Mouse (Mus musculus) inflammation-experienced regulatory T-cells, adult 6 months (primary cell): ENCODE data around the gene Gm37240. TPM values are rescaled to one million over a fixed set of nuclear protein-coding genes. Genes with fewer than 3 reads are reported as not detected.

Experiments
- ATAC-seq: one replicate; pipeline ENCODE4 v1.8.0; 2017
- polyA plus RNA-seq, 3 experiments: library from polyadenylated mRNA; unstranded; fragments of 100-300 nt; shearing (Covaris generic); gene quantifications; one replicate each; pipeline ENCODE4 v1.2.1; 2017

The Gm37240 gene
- polyA plus RNA-seq, 3 experiments from 2014 or later = 0.74 to 4.1 (median 0.98) TPM

DNA sequence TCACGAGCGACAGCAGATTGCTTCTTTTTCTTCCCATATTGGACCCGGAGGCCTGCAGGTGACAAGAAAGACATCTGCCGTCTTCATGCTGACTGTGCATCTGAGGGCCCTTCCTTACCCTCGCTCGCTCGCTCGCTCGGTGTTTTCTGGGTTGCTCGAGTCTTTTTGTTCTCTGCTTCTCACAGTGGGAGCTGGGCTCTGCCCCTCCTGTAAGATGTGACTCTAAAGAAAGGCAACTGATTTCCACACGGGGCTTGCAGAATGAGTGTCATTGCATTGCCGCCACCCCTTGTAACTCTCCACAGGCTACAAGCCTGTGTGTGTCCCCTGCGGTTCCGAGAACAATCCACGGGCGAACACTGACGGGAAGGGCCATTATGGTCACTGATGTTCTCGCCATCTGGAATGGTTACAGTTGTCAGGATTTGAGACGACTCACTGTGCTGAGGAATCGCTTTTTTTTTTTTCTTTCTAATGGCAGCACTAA is 1155.3 kb downstream of the Gm37240 start:
- ATAC-seq = peak; percentile 54

DNA sequence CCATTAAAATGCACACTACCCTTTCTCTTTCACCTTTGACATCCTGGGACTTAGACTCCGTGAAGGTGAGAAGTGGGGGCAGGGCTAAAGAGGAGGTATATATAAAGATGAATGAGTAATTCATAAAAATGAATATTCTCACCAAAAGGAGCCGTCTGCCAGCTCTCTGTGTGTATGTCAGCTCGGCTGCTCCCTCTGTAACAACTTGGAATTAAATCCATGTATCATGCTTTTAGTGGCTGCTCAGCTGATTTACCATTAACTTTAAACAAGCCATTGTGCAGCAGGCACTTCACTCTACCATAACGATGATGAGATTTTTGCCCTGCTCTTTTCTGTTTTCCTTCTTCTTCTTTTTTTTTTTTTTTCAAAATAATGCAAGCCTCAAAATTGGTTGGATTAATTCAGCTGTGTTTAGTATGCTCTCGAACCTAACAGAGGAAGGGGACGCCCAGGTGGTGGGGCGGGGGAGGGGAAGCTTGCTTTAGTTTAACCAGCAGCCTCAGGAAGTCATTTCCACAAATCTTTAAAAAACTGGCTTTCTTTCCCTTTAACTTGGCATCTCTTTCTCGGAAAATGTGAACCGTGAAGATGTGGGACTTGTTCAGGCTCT is 1155.8 kb downstream of the Gm37240 start:
- ATAC-seq = peak; percentile 43

DNA sequence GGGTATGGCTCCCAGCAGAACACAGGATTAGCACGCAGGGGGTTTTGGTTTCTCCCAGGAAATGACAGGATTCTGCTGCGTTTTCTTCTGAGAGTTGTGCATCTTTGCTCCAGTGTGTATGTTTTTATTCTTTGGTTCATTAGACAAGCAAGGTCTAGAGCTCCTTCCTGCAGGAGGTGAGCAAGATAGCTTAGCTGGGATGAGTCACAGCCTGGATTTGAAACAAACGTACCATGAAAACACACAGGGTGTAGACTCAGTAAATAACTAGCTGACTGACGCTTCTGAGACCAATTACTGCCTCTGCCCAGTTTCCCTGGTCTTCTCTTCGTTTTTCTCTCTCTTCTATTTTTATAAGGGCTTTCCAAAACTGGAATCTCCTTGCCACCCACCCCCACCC is 1156.3 kb downstream of the Gm37240 start:
- no peak for ATAC-seq

DNA sequence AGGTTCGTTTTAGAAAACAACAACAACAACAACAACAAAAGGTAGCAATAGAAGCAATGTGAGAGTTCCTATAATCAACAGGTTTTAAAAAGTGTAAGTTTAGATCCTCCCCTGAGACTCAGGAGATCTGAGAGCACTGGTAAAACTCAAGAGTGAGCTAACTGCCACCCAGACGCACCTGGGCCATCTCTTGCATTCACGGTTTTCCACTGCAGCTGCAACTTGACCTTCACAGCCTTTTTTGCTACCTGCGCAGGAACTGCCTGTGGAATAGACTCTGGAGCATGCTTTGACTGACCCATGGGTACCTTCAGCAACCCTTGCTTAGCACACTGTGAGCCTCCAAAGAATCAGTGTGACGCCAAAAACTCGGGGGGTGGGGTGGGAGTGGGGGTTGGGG is 1157.5 kb downstream of the Gm37240 start:
- no peak for ATAC-seq

DNA sequence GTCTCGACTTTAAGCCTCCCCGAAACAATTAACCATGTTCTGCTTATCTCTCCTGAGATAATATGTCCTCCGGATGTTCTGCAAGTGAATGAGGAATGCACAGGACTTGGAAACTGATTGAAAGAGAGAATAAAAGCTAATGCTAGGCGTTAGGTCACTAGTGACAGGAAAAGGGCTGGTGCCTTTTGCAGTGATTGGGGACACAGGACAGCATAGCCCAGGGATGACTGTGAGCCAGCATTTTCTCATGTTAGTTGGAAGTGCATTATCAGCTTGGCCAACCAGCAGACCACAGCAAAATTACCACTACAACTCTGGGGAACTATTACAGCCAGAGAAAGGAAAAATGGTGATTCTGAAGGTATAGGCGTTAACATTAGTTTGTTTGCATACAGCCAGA is 1163.3 kb downstream of the Gm37240 start:
- ATAC-seq = no peak

DNA sequence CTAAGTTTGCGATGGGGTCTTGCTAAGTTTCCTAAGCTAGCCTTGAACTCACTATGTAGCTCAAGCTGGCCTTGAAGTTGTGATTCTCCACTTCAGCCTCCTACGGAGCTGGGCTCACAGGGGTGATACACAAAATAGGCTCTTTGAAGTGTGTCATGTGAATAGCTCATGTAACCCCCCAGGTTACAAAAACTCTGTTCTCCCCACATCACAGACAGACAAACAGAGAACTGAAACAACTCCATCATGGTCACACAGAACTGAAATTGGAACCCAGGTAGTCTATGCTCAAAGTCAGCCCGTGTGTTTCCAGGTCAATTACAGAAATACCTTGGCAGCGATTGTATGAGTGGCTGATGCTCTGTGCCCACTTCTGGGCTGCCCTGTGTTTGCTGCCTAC is 1164.6 kb downstream of the Gm37240 start:
- ATAC-seq = no peak

DNA sequence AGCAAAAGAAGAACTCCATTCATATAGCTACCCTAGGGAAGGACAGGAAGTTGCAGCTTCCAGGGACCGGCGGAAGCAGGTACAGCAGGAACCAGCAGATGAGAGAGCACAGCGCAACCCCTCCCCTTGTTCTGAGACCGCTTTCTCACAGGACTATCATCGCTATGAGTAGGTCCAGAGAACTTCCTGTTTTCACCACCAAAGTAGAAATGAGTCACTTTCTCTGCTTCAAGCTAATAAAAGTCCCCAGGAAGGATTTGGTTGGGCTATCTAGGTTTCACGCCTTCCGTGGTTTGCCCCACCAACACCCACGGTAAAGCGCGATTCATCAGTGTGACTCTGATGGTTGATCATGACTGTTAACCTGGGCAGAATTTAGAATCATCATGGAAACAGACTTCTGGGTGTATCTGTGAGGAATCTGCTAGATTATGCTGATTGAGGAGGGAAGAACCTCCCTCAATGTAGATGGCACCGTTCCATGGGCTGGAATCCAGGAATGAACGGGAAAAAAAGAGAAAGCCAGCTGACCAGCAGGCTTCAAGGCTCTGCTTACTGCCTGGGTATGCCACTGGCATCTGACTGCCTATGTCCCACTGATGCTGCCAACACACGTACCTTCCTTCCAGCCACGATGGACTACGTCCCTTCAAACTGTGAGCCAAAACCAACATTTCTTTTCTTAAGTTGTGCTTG is 1172.1 kb downstream of the Gm37240 start:
- ATAC-seq = peak; percentile 96

DNA sequence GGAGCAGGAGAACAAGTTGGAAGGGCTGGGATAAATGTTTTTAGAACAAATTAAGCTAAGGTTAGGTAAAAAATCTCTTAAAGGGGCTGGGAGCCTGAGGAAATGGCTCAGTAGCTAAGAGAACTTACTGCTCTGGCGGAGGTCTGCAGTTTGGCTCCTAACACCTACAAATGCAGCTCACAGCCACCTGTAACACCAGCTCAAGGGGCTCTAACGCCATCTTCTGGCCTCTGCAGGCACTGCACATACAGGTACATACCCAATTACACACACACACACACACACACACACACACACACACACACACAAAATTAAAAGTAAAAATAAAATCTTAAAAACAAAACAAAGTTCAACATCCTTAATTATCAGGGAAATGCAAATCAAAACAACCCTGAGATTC is 1174.4 kb downstream of the Gm37240 start:
- no peak for ATAC-seq

DNA sequence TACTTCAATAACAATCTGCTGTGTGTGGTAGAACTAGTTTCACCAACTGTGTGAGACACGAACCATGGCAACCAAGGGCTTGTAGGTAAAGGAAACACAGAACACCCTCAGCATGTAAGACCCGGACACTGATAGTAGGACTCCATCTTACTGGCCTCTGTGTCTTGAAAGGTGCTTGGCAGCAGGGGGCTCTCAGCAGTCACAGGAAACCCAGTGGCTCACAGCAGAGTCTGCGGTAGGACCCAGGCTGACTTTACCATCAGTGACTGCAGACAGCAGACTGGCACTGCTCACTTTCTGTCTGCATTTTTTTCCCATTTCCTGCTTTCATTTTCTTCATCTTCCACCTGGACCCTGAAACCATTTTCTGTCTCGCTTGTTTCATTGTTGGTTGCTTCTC is 1176.6 kb downstream of the Gm37240 start:
- ATAC-seq = peak; percentile 22

DNA sequence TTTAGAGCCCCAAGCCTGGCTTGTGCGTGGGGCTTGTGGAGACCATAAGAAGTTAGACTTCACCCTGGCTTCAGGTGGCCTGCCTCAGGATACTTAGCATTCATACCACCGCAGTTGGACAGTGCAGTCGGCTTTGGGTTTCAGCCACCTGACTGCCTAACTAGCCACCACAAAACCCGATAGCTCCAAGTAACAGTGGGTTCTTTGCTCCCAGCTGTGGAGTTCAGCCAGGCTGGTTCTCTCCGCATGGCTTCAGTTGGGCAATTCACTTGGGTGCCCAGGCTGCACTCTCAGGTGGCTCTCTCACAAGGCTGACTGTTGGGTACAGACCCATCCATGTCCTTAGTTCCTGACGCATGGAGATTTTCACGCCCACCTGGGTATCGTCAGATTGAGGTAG is 1177.4 kb downstream of the Gm37240 start:
- no peak for ATAC-seq

DNA sequence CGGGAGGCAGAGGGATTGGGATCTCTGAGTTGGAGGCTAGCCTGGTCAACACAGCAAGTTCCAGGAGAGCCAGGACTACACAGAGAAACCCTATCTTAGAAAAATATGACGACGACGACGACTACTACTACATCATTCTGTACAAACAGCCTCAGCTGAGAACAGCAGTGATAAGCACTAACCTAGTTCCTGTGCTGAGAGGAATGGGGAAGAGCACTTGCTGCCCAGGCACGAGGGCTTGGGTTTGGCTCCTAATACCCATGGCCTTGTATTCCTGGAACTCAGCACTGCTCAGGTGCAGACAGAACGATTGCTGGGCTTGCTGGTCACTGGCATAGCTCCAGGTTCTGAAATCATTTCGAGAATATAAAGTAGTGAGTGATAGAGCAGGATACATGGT is 1178.2 kb downstream of the Gm37240 start:
- no peak for ATAC-seq

DNA sequence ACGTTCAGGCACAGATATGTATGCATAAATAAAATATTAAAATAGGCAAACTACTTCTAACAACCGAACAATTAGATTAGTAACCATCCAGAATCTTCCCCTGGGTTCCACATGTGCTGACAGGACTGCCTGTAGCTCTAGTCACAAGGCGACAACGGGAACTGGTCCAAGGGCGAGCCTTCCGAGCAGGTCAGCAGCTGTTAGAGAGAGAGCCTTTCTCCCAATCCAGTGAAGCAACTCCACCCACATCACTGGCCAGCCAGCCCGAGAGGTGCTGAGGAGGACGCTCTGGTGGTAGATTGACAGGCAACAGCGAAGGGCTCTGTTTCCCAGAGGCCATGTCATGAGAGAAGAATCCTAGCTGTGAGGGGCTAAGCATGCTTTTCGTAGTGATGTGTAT is 1178.8 kb downstream of the Gm37240 start:
- no peak for ATAC-seq

DNA sequence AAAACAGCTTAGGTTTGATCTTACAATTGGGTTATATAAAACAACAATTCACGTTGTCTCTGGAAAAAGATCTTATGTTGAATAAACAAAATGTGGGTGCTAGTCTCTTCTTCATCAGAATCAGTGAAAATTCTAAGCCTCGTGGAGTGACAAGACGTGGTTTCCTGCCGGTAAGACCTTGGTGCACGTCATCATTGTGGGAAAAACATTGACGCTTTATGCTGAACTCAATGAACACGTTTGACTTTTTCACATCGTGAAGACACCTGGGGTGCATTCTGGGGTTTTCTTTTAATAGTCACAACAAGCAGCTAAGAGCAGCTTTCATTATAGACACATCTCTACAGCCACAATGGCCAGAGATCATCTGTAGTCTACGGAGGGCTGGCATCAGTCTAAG is 1182.1 kb downstream of the Gm37240 start:
- peak; percentile 72 for ATAC-seq

DNA sequence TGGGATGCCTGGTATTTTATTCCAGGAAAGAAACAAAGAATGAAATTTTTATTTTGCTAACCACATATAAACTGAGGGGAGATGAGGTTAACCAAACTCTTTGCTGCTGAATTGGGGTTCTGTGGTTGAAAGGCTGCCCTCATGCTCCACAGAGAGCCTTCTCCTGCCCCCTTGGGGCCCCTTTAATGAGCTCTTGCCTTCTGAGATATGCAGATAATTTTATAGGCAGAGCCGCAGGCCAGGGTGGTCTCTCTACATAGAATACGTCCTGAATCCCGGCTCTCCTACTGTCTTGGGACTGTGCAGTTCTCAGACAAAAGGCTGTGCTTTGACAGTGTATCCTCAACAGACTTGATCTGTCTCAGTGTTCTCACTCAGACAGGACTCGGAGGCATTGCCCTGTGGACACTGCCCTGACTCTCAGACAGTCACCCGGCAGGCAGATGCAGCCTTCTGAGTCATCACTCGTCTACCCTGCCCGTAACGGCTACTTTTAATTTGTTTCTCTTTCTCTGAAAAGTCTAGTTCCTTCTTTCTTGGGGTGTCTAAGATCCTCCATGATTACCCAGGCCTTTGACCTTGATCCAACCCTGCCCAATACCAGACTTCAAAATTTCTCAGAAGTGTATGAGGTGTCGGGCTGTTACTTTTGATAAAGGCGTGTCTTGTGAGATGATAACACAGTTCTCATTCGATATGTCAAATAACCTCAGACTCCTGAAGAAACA is 1184.1 kb downstream of the Gm37240 start:
- no peak for ATAC-seq

DNA sequence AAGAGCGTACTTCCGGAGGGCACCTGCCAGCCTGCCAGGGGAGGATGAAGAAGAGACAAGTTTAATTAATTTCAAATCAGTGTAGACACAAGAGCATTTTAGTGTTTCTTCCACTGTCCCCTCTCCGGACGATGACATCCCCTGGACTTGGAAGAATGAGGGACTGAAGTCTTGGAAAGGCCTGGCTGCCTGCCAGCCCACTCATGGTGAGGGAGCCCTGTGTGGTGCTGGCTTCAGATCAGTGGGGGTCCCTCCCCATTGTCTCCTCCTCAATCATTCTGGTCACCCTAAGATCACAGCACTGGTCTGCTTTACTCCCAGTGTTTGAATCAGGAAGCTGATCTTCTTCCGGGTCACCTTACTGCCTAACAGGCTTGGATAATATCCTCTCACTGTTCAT is 1185.4 kb downstream of the Gm37240 start:
- no peak for ATAC-seq

DNA sequence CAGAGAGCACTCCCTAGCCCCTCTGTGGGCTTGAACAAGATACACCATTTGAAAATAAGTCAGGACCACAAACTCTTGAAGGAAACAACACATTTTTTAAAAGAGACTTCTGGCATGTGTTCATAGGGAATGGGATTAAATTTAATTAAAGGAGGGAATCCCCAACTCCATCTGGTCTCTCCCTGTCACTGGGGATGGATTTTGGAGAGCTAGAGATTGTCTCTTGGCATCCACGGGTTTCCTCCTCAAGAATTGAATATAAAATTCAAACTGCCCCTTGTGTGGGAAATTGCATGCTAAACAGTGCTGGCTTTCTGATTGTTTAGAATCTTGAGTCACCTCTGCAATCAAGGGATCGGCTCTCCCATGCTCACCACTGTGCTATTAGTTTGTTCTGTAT is 1185.8 kb downstream of the Gm37240 start:
- no peak for ATAC-seq

DNA sequence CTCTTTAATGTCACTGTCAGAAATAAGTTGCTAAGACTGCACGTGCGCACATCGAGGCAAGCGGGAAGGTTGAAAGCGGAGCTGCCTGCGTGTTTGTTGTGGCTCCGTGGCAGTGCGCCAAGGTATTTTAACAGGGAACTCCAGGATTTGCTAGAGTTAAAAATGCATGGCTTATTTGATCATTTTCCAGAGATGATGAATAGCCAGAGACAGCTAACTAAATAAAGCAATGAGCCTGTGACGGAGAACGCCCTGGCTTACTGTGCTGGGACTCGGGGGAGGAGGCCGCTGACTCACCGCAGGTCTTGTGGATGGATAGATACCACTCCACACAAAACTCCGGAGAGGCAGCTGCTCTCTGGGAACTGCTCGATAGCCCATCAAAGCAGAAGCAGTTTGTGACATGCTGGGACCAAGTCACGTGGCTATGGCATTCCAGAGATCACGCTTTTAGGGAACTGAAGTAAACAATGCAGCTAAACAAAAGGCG is 1190.8 kb downstream of the Gm37240 start:
- ATAC-seq = no peak

DNA sequence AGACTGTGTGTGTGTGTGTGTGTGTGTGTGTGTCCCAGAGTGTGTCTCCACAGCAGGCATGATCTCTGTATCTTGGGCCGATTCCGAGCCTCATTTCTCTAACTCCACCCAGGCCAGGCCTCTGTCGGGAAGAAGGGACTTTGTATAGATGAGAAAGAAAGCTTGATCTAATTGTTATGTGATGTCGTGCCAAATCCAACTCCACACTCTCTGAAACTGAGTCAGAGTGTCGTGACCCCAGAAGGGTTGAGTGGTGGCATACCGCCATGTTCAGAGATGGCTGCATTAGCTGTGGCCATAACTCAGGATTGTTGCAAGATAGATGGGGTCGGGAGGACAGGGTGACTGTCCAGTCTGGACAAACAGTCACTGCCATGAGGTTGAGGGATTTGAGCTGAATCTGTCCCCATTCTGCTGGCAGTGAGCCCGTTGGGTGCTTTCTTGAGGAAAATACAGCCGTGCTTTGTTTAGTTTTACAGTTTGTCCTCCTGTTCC is 1191.4 kb downstream of the Gm37240 start:
- no peak for ATAC-seq

DNA sequence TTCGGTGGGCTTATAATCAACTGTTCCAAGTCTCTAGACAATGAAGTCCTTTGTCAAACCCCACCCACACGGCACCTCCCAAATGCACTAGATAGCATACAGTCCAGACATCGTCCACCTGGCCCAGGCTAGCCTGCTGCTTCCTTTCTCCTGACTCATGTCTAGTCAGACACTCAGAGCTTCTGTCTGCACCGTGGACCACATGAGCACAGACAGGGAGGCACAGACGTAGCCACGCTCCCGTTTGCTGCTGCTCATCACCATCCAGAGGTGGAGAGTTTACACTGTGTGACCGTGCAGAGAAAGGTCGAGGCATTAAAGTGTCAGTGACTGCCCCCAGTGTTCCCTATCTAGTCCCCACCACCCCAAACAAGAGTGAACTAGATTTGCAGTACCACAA is 1191.9 kb downstream of the Gm37240 start:
- ATAC-seq = no peak

DNA sequence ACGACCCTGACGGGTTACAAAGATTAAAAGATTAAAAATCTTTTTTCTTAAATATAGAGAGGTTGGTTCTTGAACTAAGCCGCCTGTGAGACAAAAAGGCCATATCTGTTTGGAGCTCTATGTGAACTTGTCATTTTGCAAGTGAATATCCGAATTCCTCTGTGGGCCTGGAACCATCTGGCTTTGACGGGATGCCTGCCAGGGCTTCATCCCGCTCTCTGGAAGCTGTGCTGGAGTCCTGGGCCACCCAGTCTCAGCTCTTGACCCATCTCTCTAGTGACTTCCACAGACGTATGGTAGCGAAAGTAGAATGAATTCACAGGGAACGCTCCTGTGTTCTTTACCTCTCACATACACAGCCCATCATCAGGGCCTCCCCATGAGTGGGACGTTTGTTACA is 1193.4 kb downstream of the Gm37240 start:
- ATAC-seq = no peak

DNA sequence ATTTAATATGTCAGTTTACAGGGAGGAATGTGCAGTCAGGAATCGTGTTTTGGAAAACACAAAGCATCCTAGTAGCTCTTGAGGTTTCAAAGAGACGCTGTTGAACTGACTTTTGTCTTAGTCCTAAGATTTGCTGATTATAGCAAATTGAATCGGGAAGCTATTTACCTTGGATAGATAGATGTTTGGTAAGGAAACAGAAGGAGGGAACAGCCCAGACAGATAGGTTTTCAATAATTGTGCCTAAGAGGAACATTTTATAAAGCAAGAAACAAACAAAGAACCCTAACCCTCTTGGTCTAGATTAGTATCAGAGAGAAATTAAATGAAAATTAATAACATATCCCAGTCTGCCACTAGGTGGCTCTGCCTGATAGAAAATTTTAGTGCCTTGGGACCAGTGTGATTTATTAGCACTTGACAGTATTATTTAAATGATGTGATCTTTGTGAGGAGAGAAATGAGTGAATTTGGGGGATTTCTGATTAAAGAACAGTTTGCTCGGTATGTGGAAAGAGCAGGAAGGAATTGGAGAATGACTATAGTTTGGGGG is 1194.6 kb downstream of the Gm37240 start:
- peak; percentile 48 for ATAC-seq

DNA sequence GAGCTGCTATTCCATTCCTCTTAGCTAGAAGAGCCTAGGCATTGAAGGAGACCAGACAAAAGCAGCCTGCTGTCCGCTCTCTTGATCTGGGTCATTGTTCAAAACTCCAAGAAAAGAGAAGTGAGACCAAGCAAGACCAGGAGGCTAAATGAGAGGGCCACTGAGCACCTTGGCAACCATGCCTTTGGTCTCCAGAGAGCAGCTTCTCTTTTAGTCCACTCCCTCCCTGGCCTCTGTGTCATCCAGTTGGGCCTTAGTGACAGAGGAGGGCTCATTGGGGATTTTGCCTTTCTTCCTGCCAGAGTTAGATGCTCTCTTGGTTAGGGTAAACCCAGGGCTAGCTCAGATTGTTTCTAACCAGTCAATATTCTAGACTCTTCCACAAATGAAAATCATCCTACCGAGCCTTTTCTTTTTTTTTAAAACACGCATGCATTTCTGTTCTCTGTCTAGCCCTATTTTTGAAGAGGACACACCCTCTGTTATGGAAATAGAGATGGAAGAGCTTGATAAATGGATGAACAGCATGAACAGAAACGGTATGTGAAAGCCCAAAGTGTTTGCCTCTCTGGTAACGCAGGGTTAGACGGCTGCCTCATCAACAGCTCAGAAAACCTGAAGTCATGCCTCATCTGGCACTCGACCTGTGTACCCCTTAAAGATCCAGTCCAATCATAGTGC is 1197.1 kb downstream of the Gm37240 start:
- no peak for ATAC-seq

DNA sequence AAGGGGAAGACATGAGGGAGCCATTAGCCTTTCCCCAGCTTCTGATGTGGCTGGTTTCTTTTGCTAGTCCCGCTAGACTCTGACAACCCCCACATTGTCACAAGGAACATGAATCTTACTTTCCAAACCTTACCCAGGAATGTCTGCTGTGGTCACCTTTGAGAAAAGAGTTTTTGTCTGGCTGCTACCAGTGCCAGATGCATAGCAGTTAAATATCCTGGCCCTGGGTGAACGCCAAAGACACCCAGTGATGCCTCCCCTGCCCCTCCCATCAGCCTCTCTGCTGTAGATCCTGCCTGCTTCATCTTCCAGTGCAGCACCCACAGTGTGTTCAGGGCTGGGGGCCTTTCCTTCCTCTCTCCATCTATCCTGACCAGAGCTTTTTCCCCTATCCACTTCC is 1197.7 kb downstream of the Gm37240 start:
- ATAC-seq = no peak
